Mouse (Mus musculus) liver, embryonic 14.5 days (tissue): ENCODE data around the gene Galnt15.

Experiments used
- CTCF ChIP-seq: IDR thresholded peaks from 2 replicates; pipeline ENCODE4 v1.5.1; 2016; ENCODE audit warnings: antibody characterized with exemption, low read depth, control low read depth
- EP300 ChIP-seq: IDR thresholded peaks from 2 replicates; pipeline ENCODE4 v1.6.1; 2016; ENCODE audit warnings: antibody characterized with exemption, low read depth

DNA sequence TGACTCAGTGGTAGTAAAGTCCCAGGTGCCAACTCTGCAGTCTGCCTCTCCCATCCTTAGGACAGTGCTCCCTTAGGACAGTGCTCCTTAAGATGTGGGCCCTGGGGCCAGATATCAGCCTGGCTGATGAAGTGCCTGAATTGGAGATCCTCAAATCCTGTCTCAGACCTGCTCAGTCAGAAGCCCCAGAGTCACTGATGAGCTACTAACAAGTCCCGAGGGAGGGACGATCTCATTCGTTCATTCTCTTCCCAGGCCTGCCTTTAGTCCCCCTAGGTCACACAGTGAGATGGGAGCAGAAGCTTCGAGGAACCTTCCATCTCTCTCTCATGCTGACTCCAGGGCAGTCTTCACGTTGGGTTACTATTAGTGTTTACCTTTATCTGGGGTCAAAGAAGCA lies 1.3 kb downstream of the Galnt15 start:
- no peak for TF ChIP-seq CTCF
- TF ChIP-seq EP300: no peak
